Mouse (Mus musculus) B cell, adult 67 days (primary cell): Measurements from ENCODE around the gene Trmu. TPM values are rescaled to one million over a fixed set of nuclear protein-coding genes. Genes with fewer than 3 reads are reported as not detected.

Experiments used
- total RNA-seq, 2 experiments: library from RNA; stranded (reverse); gene quantifications; 4 replicates each; pipeline ENCODE4 v1.2.4; 2023

Trmu gene
- 10 to 100 TPM; 31.1 to 59.0 TPM for total RNA-seq

GRCm38 (mm10) chr15:85878848-85879497 lies at the start of gene Trmu:
Gene Trmu (plus strand): TSS chr15:85879312.

DNA sequence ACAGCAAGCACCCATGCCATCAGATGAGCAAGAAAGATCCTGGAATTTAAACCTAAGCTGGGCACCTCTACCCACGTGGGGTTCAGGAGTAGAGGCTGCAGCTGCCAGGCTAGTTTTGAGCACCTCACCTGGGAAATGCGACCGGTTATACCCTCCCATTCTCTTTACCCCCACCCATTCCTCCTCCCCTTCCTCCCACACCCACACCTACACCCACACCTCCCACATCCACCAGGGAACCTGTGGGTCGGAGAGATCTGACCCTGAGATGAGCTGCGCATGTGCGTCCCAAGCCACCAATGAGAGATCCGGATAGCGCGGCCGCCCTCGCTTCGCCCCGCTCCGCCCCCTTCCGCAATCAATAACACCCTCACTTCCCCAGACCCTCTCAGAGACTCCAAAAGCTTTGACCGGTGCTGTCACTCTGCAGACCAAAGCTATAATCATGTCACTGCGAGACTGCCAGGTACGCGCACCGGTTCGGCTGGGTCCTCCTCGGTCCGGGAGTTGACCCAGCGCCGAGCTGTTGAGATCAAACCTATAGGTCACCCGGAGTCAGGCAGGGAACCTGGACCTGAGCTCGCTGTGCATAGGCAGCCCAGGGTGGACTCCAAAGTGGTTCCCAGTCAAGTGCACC lies 47.0 kb upstream of the Trmu start, which contains the start of gene Ttc38:
TSS of gene Ttc38 (plus strand) at position 353 of the 637 bp plus-strand sequence.

DNA sequence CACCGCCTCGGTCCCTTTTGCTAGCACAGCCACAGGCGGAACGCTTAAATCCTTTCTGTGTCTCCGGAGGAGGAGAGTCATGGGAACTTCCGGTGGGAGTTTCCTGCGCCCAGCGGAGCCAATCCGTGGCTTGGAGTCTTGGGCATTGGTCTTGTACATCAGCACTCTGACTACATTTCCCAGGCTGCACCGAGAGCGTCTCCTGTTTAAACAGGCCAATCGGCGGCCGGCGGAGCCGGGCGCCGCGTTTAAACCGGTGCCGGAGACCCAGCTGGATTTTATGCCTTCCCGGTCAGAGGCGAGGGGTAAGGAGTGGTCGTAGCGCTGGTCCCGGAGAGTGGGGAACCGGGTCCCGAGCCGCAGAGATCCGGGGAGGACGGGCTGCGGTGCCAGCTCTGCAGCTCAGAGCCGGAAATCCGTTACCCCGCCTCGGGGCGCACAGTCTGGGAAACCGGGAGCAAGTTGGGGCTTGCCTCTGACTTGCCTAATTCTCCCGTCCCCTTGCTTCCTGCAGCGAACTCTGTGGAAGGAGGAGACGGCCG lies 19.6 kb upstream of the Trmu start, which contains the start of gene Gtse1:
TSS of gene Gtse1 (plus strand) at position 256 of the 542 bp plus-strand sequence.

Other genes starting within 250 kb of the Trmu start
- gene Ppara, start 144.3 kb upstream of the Trmu start, total RNA-seq, result not detected
- 10 to 100 TPM; 14.8 to 16.3 TPM for gene Cdpf1, start 67.6 kb upstream of the Trmu start, total RNA-seq
- not detected for gene Pkdrej, start 57.6 kb upstream of the Trmu start, total RNA-seq
- 10 to 100 TPM; 18.2 to 20.0 TPM for gene Ttc38, start 47.0 kb upstream of the Trmu start, total RNA-seq
- 1 to 10 TPM; 2.1 to 2.4 TPM for gene Gtse1, start 19.6 kb upstream of the Trmu start, total RNA-seq
- under 1 TPM; 0.29 to 0.74 TPM for gene Celsr1, start 154.5 kb downstream of the Trmu start, total RNA-seq
- gene Gramd4, start 178.4 kb downstream of the Trmu start, total RNA-seq, result 10 to 100 TPM; 56.4 to 56.6 TPM